Mouse (Mus musculus) heart, postnatal 14 days (tissue): ENCODE results near the gene Nifk. TPM values are rescaled to one million over a fixed set of nuclear protein-coding genes. Genes with fewer than 3 reads are reported as not detected.

Source experiments
- DNase-seq, 2 experiments: peaks; one replicate each; pipeline ENCODE4 v3.0.0; 2021 to 2022
- intact Hi-C: fragments of 180-260 bp; cut with DNase I; formaldehyde crosslinking; loops from one replicate; pipeline ENCODE4 v1.15.1; 2025
- total RNA-seq, 2 experiments: library from RNA; stranded (reverse); gene quantifications; 2 replicates each; pipeline ENCODE4 v1.2.3; 2021

Nifk gene
- total RNA-seq, 2 experiments from 2014 or later, result 15.8 to 19.8 TPM

DNA sequence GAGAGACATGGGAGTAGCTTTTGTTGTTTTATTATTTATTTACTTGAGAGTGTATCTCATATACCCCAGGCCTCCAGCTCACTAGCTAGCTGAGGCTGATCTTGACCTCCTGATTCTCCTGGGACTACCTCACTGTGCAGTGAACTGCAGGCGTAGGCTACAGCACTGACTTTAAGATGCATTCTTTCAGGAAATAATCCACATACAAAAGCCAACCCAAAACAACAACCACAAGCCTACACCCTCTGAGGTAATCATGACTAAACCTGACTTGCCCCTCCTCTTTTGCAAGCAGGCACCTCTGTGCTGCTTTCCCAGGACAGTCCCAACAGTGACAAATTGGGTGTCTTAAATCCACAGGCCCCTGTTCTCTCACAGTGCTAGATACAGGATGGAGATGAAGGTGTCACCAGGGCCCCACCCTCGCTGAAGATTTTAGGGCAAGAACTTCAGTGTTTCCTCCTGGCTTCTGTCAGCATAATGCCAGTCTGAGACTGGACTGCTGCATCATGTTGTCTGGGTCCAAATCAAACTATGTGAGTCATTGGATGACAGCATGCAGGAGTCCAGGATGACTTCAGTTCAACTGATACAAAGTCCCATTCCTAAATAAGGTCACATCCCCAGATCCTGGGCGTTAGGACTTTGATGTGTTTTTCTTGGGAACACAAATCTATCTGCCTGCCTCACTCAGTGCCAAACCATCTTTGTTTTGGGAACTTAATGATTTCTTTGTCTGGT is 47.3 kb downstream of the Nifk start:
- no peak for DNase-seq
- intact Hi-C loops, result loop anchor here (5.0 kb wide), 1 partner anchor 108 kb away; no protein-coding TSS in a partner anchor

- intact Hi-C loops, result no loop called here
- DNase-seq, result no peak
These were observed 56.1 kb downstream of the Nifk start for GRCm38 (mm10) chr1:118377784-118378183.

GRCm38 (mm10) chr1:118380105-118380786 is 58.6 kb downstream of the Nifk start:
- DNase-seq, result no peak
- intact Hi-C loops, result no loop called here

Other genes starting within 250 kb of the Nifk start
- not detected for gene Gm29106, start 145.3 kb upstream of the Nifk start, total RNA-seq
- 10 to 100 TPM; 68.1 to 69.7 TPM for gene Tsn, start 10.1 kb upstream of the Nifk start, total RNA-seq
- 100 to 1,000 TPM; 290 to 301 TPM for gene Clasp1, start 67.2 kb downstream of the Nifk start, total RNA-seq